Mouse (Mus musculus): ENCODE measurements around the gene Akap2.

The Akap2 gene

GRCm38 (mm10) chr4:57701576-57701975 lies 15.9 kb upstream of the Akap2 start:
- no peak for DNase-seq (ENCODE audit: low spot score)

- no peak for DNase-seq (ENCODE audit: low spot score)
Measured at GRCm38 (mm10) chr4:57703574-57704470, 13.6 kb upstream of the Akap2 start.

GRCm38 (mm10) chr4:57704575-57704974 lies 12.9 kb upstream of the Akap2 start:
- DNase-seq (ENCODE audit: low spot score), result no peak

GRCm38 (mm10) chr4:57715849-57716248 lies 1.6 kb upstream of the Akap2 start:
- DNase-seq (ENCODE audit: low spot score), result no peak

GRCm38 (mm10) chr4:57716735-57717134 lies 722 bp upstream of the Akap2 start:
- no peak for DNase-seq (ENCODE audit: low spot score)

- no peak for DNase-seq (ENCODE audit: low spot score)
Measured at GRCm38 (mm10) chr4:57719370-57719769, 1.9 kb downstream of the Akap2 start.

GRCm38 (mm10) chr4:57720869-57721361 lies 3.5 kb downstream of the Akap2 start:
- peak; percentile 15 for DNase-seq (ENCODE audit: low spot score)

- DNase-seq (ENCODE audit: low spot score), result no peak
Measured at GRCm38 (mm10) chr4:57722296-57722695, 4.8 kb downstream of the Akap2 start.

GRCm38 (mm10) chr4:57723659-57724058 lies 6.2 kb downstream of the Akap2 start:
- DNase-seq (ENCODE audit: low spot score), result no peak

GRCm38 (mm10) chr4:57725569-57725968 lies 8.1 kb downstream of the Akap2 start:
- DNase-seq (ENCODE audit: low spot score), result no peak

- DNase-seq (ENCODE audit: low spot score), result no peak
Measured at GRCm38 (mm10) chr4:57728611-57729183, 11.2 kb downstream of the Akap2 start.

- no peak for DNase-seq (ENCODE audit: low spot score)
Measured at GRCm38 (mm10) chr4:57730047-57730446, 12.6 kb downstream of the Akap2 start.

- no peak for DNase-seq (ENCODE audit: low spot score)
Measured at GRCm38 (mm10) chr4:57730801-57731598, 13.5 kb downstream of the Akap2 start.

GRCm38 (mm10) chr4:57732351-57732750 lies 14.9 kb downstream of the Akap2 start:
- no peak for DNase-seq (ENCODE audit: low spot score)

GRCm38 (mm10) chr4:57733445-57733844 lies 16.0 kb downstream of the Akap2 start:
- DNase-seq (ENCODE audit: low spot score), result no peak

- no peak for DNase-seq (ENCODE audit: low spot score)
Measured at GRCm38 (mm10) chr4:57735426-57735825, 18.0 kb downstream of the Akap2 start.

- no peak for DNase-seq (ENCODE audit: low spot score)
Measured at GRCm38 (mm10) chr4:57738856-57739552, 21.5 kb downstream of the Akap2 start.

- DNase-seq (ENCODE audit: low spot score), result no peak
Measured at GRCm38 (mm10) chr4:57743325-57743929, 26.0 kb downstream of the Akap2 start.

GRCm38 (mm10) chr4:57750651-57751050 lies 33.2 kb downstream of the Akap2 start:
- no peak for DNase-seq (ENCODE audit: low spot score)

GRCm38 (mm10) chr4:57751054-57751453 lies 33.6 kb downstream of the Akap2 start:
- no peak for DNase-seq (ENCODE audit: low spot score)

- no peak for DNase-seq (ENCODE audit: low spot score)
Measured at GRCm38 (mm10) chr4:57751566-57751965, 34.1 kb downstream of the Akap2 start.
